Mouse (Mus musculus) G1E-ER4 (cell line): Measurements from ENCODE around the gene Lbx1. TPM values are rescaled to one million over a fixed set of nuclear protein-coding genes. Genes with fewer than 3 reads are reported as not detected.

Source experiments
- GATA1 ChIP-seq: IDR thresholded peaks from one replicate; pipeline ENCODE4 v1.8.0; 2012; ENCODE audit warnings: low read length, inconsistent platforms
- polyA plus RNA-seq: library from polyadenylated mRNA; stranded (reverse); fragments of >175 nt; gene quantifications from 2 replicates; pipeline ENCODE4 v1.2.3, GENCODE M21; 2012

Lbx1 gene
- polyA plus RNA-seq, 1 experiment, result not detected

DNA sequence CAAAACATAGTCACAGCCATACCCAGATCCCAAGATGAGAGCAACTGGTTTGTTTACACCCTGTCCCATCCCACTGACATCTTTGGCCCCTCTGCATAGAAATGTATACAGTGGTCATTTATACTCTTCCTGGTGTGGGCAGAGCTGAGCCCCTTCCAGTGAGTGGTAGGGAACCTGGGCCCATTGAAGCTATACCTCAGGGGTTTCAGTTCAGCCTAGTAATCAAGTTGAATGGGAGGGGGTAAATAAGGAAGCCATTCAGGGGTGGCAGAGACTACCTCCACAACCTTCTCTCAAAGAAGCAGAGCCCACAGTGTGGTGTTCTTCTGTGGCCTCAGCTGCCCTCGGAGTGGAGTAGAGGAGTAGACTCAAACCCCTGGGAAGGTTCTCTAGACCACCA, 7.9 kb downstream of the Lbx1 start:
- no peak for TF ChIP-seq GATA1

- TF ChIP-seq GATA1, result no peak
These were observed 8.6 kb downstream of the Lbx1 start for GRCm38 (mm10) chr19:45227049-45227448.

DNA sequence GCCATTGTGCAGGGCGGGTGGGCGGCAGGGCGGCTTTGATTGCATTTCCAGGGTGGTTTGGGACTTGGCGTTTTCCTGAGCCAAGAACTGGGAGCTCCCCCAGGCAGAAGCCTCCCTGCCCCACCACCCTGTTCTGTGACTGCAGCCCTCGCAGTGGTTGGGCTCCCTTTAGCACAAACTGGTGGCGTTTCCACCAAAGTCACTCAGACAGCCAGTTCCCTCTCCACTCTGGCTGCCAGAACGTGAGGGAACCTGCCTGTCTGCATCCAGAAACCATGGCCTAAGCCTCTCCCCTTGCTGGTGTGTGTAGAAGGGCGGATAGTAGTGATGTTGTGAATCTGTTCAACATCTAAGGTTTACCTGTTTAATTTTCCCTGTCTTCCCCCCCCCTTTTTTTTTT, 9.4 kb downstream of the Lbx1 start:
- TF ChIP-seq GATA1, result no peak

GRCm38 (mm10) chr19:45225130-45225529, 10.5 kb downstream of the Lbx1 start:
- no peak for TF ChIP-seq GATA1

- TF ChIP-seq GATA1, result no peak
These were observed 11.4 kb downstream of the Lbx1 start for GRCm38 (mm10) chr19:45224286-45224559.

DNA sequence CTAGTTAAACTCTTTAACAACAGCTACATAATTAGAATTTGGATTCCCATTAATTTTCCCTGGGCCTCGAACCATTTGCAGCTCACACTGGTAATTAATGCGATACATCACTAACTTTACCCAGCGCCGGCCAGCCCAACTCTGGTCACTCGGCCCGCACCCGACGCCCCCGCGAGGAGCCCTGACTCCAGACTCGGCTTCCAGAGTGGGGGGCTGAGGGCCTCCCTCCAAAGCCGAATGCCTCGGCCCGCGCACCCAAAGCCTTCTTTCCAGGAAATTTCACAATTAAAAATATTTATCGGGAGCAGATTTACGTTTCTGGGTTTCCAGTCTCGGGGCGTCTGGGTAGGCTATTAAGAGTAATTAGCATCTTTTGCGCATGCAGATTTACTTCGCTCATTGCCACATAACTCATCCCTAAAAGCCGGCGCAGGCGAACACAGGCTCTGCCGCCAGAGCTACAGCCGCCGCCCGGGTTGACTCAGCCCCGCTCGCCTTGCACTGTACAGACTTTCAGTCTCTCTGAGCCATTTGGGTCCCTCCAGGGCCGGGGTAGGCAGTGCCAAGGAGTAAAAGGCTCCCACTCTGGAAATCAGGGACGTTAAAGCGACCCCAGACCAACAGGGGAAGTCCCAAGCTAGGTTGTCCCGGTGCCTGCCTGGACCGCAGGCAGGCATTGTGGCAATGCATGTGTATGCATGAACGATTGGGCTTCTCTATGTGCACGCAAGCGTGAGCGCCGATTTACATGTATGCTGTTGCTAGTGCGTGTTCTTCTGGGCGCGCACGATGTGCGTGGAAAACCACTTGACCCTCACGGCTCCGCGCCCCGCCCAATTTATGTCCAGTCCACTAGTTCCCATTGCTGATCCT, 12.0 kb downstream of the Lbx1 start:
- no peak for TF ChIP-seq GATA1

- TF ChIP-seq GATA1, result no peak
These were observed 13.3 kb downstream of the Lbx1 start for GRCm38 (mm10) chr19:45222141-45222782.

DNA sequence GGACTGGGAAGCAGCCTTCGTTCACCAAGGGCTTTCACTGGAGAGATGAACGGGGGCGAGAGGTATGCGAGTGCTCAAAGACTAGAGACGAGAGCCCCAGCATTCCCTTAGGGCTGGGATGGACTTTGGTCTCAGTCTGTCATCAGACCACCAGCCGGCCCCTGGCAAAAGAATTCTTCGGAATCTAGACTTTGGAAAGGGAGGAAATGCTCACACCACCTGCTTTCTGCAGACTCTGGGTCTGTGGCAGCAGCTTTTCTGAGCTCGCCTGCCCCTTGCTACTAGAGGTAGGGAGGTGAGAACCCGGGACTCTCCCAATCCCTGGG, 14.2 kb downstream of the Lbx1 start:
- no peak for TF ChIP-seq GATA1

DNA sequence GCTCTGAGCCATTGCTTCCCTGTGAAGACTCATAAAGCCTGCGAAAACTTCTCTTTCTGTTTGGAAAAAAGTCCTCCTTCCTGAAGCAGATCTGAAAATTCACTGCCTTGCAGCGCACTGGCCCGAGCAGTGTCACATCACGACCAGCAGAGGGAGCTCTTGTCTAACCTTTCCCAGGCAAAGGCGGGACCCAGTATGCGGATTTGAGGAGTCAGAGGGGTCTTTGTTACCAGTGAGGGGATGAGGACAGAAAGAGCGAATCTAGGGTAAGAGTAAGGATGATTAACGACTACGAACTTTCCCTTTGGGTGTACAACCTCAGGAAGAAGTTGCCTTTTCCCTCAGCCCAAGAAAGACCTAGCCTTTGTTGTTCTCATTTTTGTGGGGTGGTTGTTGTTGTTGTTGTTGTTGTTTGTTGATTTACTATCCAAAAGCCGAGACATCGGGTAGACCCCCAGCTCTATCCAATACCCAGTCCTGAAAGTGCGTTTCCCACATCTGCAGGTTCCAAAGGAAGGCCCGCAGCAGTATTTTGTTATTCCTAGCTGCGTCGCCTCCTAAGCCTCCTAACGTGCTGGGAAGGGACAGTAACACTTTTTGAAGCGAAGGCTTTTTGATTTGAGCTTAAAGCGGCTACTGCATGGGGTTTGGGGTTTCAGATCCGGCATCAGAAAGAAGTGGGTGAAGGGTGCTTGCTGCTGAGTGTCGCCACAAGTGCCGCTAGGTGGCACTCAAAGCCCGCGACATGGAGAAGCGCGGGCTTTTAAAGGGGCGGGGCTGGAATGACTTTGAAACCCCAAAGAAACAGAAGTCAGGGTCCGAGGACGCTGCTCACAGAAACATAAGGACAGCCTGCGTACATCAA, 14.8 kb downstream of the Lbx1 start:
- TF ChIP-seq GATA1, result no peak

- no peak for TF ChIP-seq GATA1
These were observed 19.4 kb downstream of the Lbx1 start for GRCm38 (mm10) chr19:45216240-45216639.

DNA sequence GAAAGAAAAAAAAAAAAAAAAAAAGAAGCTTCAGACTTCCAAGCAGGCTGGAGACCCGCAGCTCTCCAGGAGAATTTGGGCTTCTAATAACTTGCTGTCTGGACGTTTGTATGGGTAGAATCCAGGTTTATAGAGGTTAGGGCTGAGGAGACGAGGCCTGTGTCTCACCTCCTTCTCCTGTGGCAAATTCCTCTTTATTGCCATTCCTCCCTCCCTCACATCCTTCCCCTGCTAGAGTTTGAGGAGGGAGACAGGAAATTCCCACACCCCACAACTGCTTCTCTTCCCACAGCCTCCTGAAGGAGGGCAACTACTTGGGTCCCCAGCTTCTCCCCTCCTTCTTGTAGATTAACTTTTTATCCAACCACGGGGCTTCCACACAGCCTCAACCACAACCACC, 20.2 kb downstream of the Lbx1 start:
- no peak for TF ChIP-seq GATA1

GRCm38 (mm10) chr19:45209776-45210422, 25.7 kb downstream of the Lbx1 start:
- TF ChIP-seq GATA1, result no peak

- TF ChIP-seq GATA1, result no peak
These were observed 26.4 kb downstream of the Lbx1 start for GRCm38 (mm10) chr19:45209191-45209590.

DNA sequence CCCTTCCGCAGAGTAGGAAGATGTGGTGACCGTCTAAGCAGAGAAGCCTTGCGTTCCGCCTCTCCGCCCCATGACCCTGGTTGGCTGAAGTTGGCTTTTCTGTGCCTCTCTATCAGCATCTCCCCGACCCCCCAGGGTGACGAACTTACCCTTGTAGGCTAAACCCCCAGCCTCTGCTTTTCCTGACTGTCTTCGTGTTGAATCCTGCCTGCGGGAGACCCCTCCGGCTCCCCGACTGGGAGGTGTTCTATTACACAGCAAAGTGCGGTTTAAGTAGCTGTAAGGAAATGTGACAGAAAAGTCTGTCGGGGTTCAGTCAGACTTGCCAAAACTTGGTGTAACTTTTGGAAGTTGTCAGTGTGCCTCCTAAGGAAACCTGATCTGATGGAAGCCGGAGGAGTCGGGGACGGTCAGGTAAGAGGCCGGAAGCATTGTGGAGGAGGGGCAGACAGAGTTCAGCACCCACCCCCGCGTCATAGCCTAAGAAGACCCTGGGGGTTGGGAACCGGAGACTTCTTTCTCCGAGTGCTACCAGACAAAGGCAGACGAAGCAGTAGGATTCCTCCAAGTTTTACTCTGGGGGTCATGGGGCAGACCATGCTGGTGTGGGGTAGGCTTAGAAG, 27.1 kb downstream of the Lbx1 start:
- TF ChIP-seq GATA1, result no peak

- no peak for TF ChIP-seq GATA1
These were observed 27.8 kb downstream of the Lbx1 start for GRCm38 (mm10) chr19:45207662-45208437.
